Comparison of ENCODE assay signal across 10 mouse cellular contexts in the genomic region with DNA sequence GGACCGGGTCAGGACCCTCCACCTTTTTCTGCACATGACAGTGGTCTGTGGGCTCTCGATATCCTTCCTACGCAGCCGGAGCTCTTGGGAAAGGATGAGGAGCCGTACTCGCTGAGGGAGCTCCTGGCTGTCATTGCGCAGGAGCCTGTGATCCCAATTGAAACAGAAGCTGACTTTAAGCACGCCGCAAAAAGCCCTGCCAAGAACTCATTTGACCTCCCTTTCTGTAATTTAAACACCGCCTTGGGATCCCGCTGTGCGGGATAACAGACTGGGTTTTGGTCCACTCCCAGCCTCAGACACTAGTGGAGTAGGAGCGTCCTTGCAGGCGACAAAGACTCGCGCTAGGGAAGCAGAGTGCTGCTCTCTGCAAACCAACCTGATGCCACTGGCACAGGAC. TPM values are rescaled to one million over a fixed set of nuclear protein-coding genes. Genes with fewer than 3 reads are reported as not detected.
DNase-seq lines count a peak whose midpoint lies in the region; ATAC-seq lines count a peak whose summit lies in the region.
"Had no signal": no experiment of that assay in that cellular context is flagged by ENCODE, and none has a peak within 500 bp of the region (broad histone marks: within the 10 kb centered on the region; RNA-seq: fewer than 3 reads in every experiment).

No protein-coding gene starts in this region.

- peak; percentile 58 to 60 for DNase-seq in cerebellum, postnatal 10 days
- DNase-seq in cerebellum, adult 11 months = no peak
- DNase-seq in right cerebral cortex, postnatal 25 days = peak; percentile 22
- DNase-seq in right cerebral cortex, adult 2 months (ENCODE audit: low spot score in 2 of 2) = no peak
- no peak for DNase-seq in left cerebral cortex, postnatal 36 days (ENCODE audit: low spot score in 2 of 2)

- peaks cover 42% of the 10 kb centered on the region for H3K27me3 ChIP-seq in hindbrain, embryonic 12.5 days
- H3K27me3 ChIP-seq in midbrain, embryonic 13.5 days = peaks cover 45% of the 10 kb centered on the region

- peak overlapping the region; percentile 45 for H3K4me3 ChIP-seq in hindbrain, embryonic 12.5 days
- peak overlapping the region; percentile 57 for H3K4me3 ChIP-seq in midbrain, embryonic 13.5 days (replicated peaks)

- no peak overlapping the region for H3K27ac ChIP-seq in hindbrain, embryonic 12.5 days
- no peak overlapping the region for H3K27ac ChIP-seq in midbrain, embryonic 13.5 days

- peak overlapping the region; percentile 79 for H3K4me2 ChIP-seq in hindbrain, embryonic 12.5 days (replicated peaks)
- H3K4me2 ChIP-seq in midbrain, embryonic 13.5 days (replicated peaks) = peak overlapping the region; percentile 98

- peaks cover 9% of the 10 kb centered on the region for H3K4me1 ChIP-seq in hindbrain, embryonic 12.5 days
- peaks cover 10% of the 10 kb centered on the region for H3K4me1 ChIP-seq in midbrain, embryonic 13.5 days (replicated peaks)

- 0 out of 2 replicates have a peak overlapping the region, but pooled peaks have one; percentile 67 for H3K9ac ChIP-seq in hindbrain, embryonic 12.5 days
- peak overlapping the region; percentile 73 for H3K9ac ChIP-seq in midbrain, embryonic 13.5 days (replicated peaks)

- H3K9me3 ChIP-seq in hindbrain, embryonic 12.5 days (replicated peaks) = no peaks in the 10 kb centered on the region
- no peaks in the 10 kb centered on the region for H3K9me3 ChIP-seq in midbrain, embryonic 13.5 days
- H3K9me3 ChIP-seq: megakaryocyte, embryonic 14.5 days had no signal

- 11% methylated on average over 16 of the region's 16 CpGs for WGBS in hindbrain, embryonic 12.5 days
- WGBS in midbrain, embryonic 13.5 days = 10% methylated on average over 16 of the region's 16 CpGs

- no peak for ATAC-seq in hindbrain, embryonic 12.5 days (ENCODE audit: low FRiP score)
- ATAC-seq in midbrain, embryonic 13.5 days = peak; percentile 43; the same call in 1 of the 2 replicates
- ATAC-seq in CD4-positive, CD25-positive, alpha-beta regulatory T cell, adult 4 months = no peak

- intact Hi-C loops in left cerebral cortex, postnatal 36 days (cut with DNase I) = loop anchor here (2.0 to 10.0 kb wide), 2 partner anchors 173 to 383 kb away; no protein-coding TSS in a partner anchor

- H3K36me3 ChIP-seq in hindbrain, embryonic 12.5 days = no peaks in the 10 kb centered on the region
- no peaks in the 10 kb centered on the region for H3K36me3 ChIP-seq in midbrain, embryonic 13.5 days

RNA-seq across cellular contexts. Expression of a gene that starts 0.5 kb away (rescaled TPM):
- 5.3 and 6.1 TPM in 2 replicates for polyA plus RNA-seq in hindbrain, embryonic 12.5 days (2016; fragmentation: Nextera tagmentation; extraction: Ambion mirVana)
- polyA plus RNA-seq in midbrain, embryonic 13.5 days (2015; fragmentation: Nextera tagmentation; extraction: Ambion mirVana) = 1.7 and 3.6 TPM in 2 replicates
- polyA plus RNA-seq in CD4-positive, CD25-positive, alpha-beta regulatory T cell, adult 4 months (2017; shearing (Covaris generic)) = not detected
- 1 to 10 TPM; 4.4 to 7.3 TPM for total RNA-seq in left cerebral cortex, postnatal 36 days (2021)
- total RNA-seq: common myeloid progenitor, adult 5-6 weeks had no signal

Comparison
In these comparisons a context has a peak if more than half of its experiments do, and no peak if none do; other contexts are left out.
1. DNase-seq: peak in cerebellum, postnatal 10 days (2 of 2) and right cerebral cortex, postnatal 25 days (single experiment); none in cerebellum, adult 11 months (single experiment), right cerebral cortex, adult 2 months (0 of 2) and left cerebral cortex, postnatal 36 days (0 of 2).